Mouse (Mus musculus): ENCODE measurements around the gene Tbcd. TPM values are rescaled to one million over a fixed set of nuclear protein-coding genes. Genes with fewer than 3 reads are reported as not detected.
A peak's percentile ranks its signal among the peaks of the same experiment; 100 is the strongest.

Gene Tbcd
- polyA plus RNA-seq, 1 experiment from 2014 or later = 35.3 TPM

DNA sequence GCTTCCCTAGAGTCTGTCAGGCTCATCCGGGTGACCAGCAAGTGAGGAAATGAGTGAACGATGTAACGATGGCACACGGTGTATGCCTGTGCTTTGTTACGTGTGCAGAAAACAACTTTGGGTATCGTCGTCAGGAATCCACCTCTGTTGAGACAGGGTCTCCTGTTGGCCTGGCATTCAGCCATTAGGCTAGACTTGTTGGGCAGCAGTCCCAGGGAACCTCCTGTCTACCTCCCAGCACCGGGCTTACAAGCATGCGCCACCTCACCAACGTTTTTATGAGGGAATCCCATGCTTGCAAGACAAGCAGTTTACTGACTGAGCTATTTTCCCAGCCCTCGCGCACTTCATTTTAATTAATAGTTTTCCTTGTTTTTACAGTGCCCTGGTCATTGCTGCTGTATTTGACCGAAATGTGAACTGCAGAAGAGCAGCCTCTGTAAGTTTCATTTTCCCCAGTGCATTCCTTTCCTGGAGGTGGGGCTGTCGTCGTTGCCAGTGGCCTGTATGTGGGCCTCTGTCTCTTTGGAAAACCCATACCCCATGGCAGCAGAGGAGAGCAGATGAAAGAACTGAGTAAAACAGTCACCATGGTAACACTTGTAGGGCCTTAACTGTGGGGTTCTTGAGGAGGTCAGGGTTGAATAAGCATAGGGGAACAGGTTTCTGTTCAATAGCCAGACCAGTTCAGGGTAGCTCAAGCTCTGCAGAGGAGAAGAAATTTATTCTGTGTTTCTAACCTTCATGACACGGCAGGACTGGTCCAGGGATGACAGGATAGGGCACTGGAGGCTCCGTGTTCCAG is 98.3 kb downstream of the Tbcd start:
- Histone ChIP-seq H3K9me3 (no peaks in the 10 kb centered on the region), H3K27ac (peak overlapping the region; percentile 59; the same call in 1 of the 2 replicates), H3K4me3 (no peak overlapping the region), H3K36me3 (0 out of 2 replicates have a peak, but pooled peaks cover 3% of the 10 kb centered on the region), H3K4me1 (peaks cover 23% of the 10 kb centered on the region), H3K27me3 (ENCODE audit: insufficient read depth, poor library complexity, severe bottlenecking) (no peaks in the 10 kb centered on the region)
- DNase-seq (ENCODE audit: low spot score) = no peak
- WGBS = 82% methylated on average over 17 of the region's 17 CpGs

- WGBS = 92% methylated on average over 5 of the region's 5 CpGs
- Histone ChIP-seq H3K27me3 (ENCODE audit: insufficient read depth, poor library complexity, severe bottlenecking) (no peaks in the 10 kb centered on the region), H3K4me1 (peaks cover 23% of the 10 kb centered on the region), H3K9me3 (no peaks in the 10 kb centered on the region), H3K27ac (no peak overlapping the region), H3K4me3 (no peak overlapping the region), H3K36me3 (0 out of 2 replicates have a peak, but pooled peaks cover 3% of the 10 kb centered on the region)
- DNase-seq (ENCODE audit: low spot score) = no peak
Measured at GRCm38 (mm10) chr11:121551206-121551799, 99.6 kb downstream of the Tbcd start.

GRCm38 (mm10) chr11:121552167-121552566 is 100.4 kb downstream of the Tbcd start:
- DNase-seq (ENCODE audit: low spot score) = peak; percentile 58
- WGBS = 81% methylated on average over 4 of the region's 4 CpGs
- peaks cover 5% of the 10 kb centered on the region for H3K36me3 ChIP-seq
- peaks cover 18% of the 10 kb centered on the region for H3K4me1 ChIP-seq
- H3K27me3 ChIP-seq (ENCODE audit: insufficient read depth, poor library complexity, severe bottlenecking) = no peaks in the 10 kb centered on the region
- no peak overlapping the region for H3K4me3 ChIP-seq
- no peak overlapping the region for H3K27ac ChIP-seq
- no peaks in the 10 kb centered on the region for H3K9me3 ChIP-seq

- Histone ChIP-seq H3K27ac (no peak overlapping the region), H3K4me1 (peaks cover 18% of the 10 kb centered on the region), H3K9me3 (no peaks in the 10 kb centered on the region), H3K27me3 (ENCODE audit: insufficient read depth, poor library complexity, severe bottlenecking) (no peaks in the 10 kb centered on the region), H3K36me3 (peaks cover 11% of the 10 kb centered on the region), H3K4me3 (no peak overlapping the region)
- WGBS = 87% methylated on average over 7 of the region's 7 CpGs
- no peak for DNase-seq (ENCODE audit: low spot score)
Measured at GRCm38 (mm10) chr11:121552846-121553457, 101.2 kb downstream of the Tbcd start.

DNA sequence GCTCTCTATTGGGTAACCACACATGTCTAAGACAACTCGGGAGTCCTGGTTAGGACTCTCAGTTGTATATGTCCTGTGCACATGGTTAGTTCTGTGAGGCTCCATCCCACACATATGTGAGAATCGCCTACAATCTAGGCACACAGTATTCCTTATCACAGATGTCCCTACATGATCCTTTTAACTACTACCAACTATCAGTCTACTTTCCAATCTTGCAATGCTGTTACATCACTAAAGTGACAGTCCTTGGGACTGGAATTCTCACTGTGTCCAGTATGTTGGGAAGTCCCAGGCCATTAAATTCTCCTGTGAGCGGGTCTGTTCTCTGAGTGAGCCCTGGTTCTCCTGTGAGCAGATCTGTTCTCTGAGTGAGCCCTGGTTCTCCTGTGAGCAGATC is 101.7 kb downstream of the Tbcd start:
- Histone ChIP-seq H3K9me3 (no peaks in the 10 kb centered on the region), H3K27me3 (ENCODE audit: insufficient read depth, poor library complexity, severe bottlenecking) (no peaks in the 10 kb centered on the region), H3K27ac (no peak overlapping the region), H3K4me1 (peaks cover 14% of the 10 kb centered on the region), H3K4me3 (no peak overlapping the region), H3K36me3 (peaks cover 12% of the 10 kb centered on the region)
- no peak for DNase-seq (ENCODE audit: low spot score)
- WGBS = 87% methylated on average over 3 of the region's 3 CpGs

DNA sequence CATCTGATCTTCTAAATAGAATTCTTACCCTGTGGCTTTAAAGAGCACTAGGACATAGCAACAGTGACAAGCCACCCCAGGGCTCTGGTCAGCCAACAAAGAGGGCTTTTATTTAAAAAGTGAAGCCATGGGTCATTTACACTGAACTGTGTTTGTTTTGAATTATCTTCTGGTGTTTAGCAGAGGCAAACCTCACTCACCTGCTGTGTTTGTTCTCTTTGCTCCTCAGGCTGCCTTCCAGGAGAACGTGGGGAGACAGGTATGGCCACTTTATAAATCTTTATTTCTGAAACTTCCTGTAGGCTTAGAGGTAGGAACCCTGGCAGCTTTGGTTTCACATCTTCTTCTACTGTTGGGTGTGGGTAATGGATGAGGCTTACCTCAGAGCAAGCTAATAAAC is 105.0 kb downstream of the Tbcd start:
- H3K36me3 ChIP-seq = peaks cover 9% of the 10 kb centered on the region
- 89% methylated on average over 1 of the region's 1 CpGs for WGBS
- H3K4me3 ChIP-seq = no peak overlapping the region
- no peak for DNase-seq (ENCODE audit: low spot score)
- no peaks in the 10 kb centered on the region for H3K9me3 ChIP-seq
- H3K4me1 ChIP-seq = no peaks in the 10 kb centered on the region
- H3K27me3 ChIP-seq (ENCODE audit: insufficient read depth, poor library complexity, severe bottlenecking) = no peaks in the 10 kb centered on the region
- H3K27ac ChIP-seq = no peak overlapping the region

GRCm38 (mm10) chr11:121557946-121558345 is 106.2 kb downstream of the Tbcd start:
- DNase-seq (ENCODE audit: low spot score) = no peak
- Histone ChIP-seq H3K27ac (no peak overlapping the region), H3K4me3 (no peak overlapping the region), H3K36me3 (peaks cover 9% of the 10 kb centered on the region), H3K9me3 (no peaks in the 10 kb centered on the region), H3K27me3 (ENCODE audit: insufficient read depth, poor library complexity, severe bottlenecking) (no peaks in the 10 kb centered on the region), H3K4me1 (no peaks in the 10 kb centered on the region)
- 85% methylated on average over 1 of the region's 1 CpGs for WGBS

DNA sequence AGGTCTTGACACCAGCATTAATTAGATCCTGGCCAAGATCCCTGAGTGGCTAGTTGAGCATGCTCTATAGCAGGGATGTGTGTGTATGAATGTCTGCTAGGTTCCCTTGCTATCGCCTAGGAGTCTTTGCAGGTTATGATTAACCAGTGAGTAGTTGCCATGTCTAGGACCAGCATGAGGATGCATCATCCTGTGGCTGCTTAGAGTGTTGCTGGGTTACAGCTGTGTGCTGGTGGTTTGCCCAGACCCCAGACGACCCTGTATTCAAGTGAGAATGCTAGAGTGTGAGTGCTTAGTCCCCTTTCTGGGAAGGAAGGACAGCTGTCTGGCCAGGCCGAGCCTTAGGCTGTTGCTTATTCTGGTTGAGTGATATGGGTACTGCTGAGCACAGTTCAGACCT is 106.8 kb downstream of the Tbcd start:
- H3K27ac ChIP-seq = no peak overlapping the region
- no peak for DNase-seq (ENCODE audit: low spot score)
- no peak overlapping the region for H3K4me3 ChIP-seq
- H3K9me3 ChIP-seq = no peaks in the 10 kb centered on the region
- H3K4me1 ChIP-seq = no peaks in the 10 kb centered on the region
- peaks cover 9% of the 10 kb centered on the region for H3K36me3 ChIP-seq
- no peaks in the 10 kb centered on the region for H3K27me3 ChIP-seq (ENCODE audit: insufficient read depth, poor library complexity, severe bottlenecking)
- WGBS = 81% methylated on average over 3 of the region's 3 CpGs

DNA sequence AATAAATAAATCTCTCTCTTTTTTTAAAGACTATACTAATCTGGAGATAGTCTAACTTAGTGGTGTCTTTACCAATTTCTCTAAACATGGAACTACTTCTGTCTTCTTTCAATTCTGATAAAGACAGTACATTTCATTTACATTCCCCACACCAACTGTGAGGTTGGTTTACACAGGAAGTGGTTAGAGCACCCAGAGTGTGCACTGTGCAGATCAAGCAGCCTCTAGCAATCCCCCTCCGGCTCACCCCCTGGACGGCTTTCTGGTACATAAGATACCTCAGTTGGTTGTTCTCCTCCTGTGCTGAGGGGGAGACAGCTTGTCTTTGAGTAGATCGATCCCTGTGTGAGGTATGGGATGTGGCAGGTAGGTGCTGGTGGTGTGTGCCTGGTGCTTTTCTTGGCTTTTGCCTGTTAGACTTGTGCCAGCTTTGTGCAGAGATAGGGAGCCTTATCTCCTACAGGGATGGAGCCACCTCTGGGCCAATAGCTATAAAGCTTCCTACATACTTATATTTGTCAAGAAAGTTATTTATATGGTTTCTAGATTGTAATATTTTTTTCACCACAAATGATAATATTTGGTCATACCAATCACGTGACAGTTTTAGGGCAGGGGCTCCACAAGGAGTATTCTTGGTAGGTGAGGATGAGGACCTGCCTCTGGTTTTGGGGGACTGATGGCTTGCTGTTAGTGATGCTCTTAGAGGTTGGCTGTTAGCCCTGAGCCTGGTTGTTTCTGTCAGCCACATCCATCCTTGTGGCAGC is 108.0 kb downstream of the Tbcd start:
- 82% methylated on average over 4 of the region's 4 CpGs for WGBS
- no peaks in the 10 kb centered on the region for H3K27me3 ChIP-seq (ENCODE audit: insufficient read depth, poor library complexity, severe bottlenecking)

GRCm38 (mm10) chr11:121560294-121560663 is 108.5 kb downstream of the Tbcd start:
- H3K4me1 ChIP-seq = no peaks in the 10 kb centered on the region
- WGBS = 75% methylated on average over 7 of the region's 7 CpGs
- no peak overlapping the region for H3K4me3 ChIP-seq
- H3K9me3 ChIP-seq = no peaks in the 10 kb centered on the region
- H3K27me3 ChIP-seq (ENCODE audit: insufficient read depth, poor library complexity, severe bottlenecking) = no peaks in the 10 kb centered on the region
- DNase-seq (ENCODE audit: low spot score) = no peak
- peaks cover 17% of the 10 kb centered on the region for H3K36me3 ChIP-seq
- H3K27ac ChIP-seq = no peak overlapping the region

More for the DNA sequence above, 108.0 kb downstream of the Tbcd start:
- no peak for DNase-seq (ENCODE audit: low spot score)
- Histone ChIP-seq H3K27ac (no peak overlapping the region), H3K36me3 (peaks cover 15% of the 10 kb centered on the region), H3K4me3 (no peak overlapping the region), H3K4me1 (no peaks in the 10 kb centered on the region), H3K9me3 (no peaks in the 10 kb centered on the region)

DNA sequence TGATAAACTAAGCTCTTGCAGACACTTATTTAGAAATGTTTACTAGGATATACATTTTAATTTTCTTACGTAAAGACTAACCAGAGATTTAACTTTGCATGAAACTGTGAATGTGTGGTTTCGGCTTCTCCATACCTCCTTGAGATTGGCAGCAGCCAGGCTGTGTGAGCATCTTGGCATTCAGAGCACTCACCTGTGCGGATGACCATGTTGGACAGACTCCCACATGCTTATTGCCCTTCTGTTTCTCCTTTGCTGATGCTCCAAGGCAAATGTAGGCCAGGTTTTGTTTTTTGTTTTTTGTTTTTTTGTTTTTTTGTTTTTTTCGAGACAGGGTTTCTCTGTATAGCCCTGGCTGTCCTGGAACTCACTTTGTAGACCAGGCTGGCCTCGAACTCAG is 111.6 kb downstream of the Tbcd start:
- no peaks in the 10 kb centered on the region for H3K9me3 ChIP-seq
- 93% methylated on average over 5 of the region's 5 CpGs for WGBS
- peak; percentile 3 for DNase-seq (ENCODE audit: low spot score)

DNA sequence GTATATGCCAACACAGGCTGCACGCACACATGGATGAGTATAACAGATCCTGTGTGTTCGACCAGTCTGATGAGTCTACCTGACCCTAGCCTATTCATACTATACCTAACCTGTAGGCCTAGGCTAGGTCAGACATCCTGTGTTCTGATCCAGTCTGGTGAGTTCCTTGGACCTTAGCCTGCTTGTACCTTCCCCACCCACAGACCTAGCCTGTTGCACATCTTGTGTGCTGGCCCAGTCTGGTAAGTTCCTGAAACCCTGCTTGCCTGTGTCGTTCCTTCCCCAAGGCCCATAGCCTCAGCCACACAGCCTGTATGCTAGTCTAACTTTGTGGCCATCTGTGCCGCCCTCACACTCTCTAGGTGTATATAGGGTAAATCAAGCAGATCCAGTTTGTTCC is 112.5 kb downstream of the Tbcd start:
- H3K27ac ChIP-seq = no peak overlapping the region
- no peaks in the 10 kb centered on the region for H3K9me3 ChIP-seq
- no peaks in the 10 kb centered on the region for H3K27me3 ChIP-seq (ENCODE audit: insufficient read depth, poor library complexity, severe bottlenecking)
- 89% methylated on average over 4 of the region's 4 CpGs for WGBS
- H3K36me3 ChIP-seq = peaks cover 8% of the 10 kb centered on the region; the same call in 1 of the 2 replicates
- DNase-seq (ENCODE audit: low spot score) = peak; percentile 54
- no peak overlapping the region for H3K4me3 ChIP-seq
- no peaks in the 10 kb centered on the region for H3K4me1 ChIP-seq

More for the DNA sequence above, 111.6 kb downstream of the Tbcd start:
- no peaks in the 10 kb centered on the region for H3K27me3 ChIP-seq (ENCODE audit: insufficient read depth, poor library complexity, severe bottlenecking)
- H3K36me3 ChIP-seq = peaks cover 8% of the 10 kb centered on the region; the same call in 1 of the 2 replicates
- no peaks in the 10 kb centered on the region for H3K4me1 ChIP-seq
- H3K4me3 ChIP-seq = no peak overlapping the region
- no peak overlapping the region for H3K27ac ChIP-seq
